Mouse (Mus musculus): ENCODE data around the gene Slco2a1. TPM values are rescaled to one million over a fixed set of nuclear protein-coding genes. Genes with fewer than 3 reads are reported as not detected.

The Slco2a1 gene
- polyA plus RNA-seq, 1 experiment from 2014 or later, result 13.5 TPM

DNA sequence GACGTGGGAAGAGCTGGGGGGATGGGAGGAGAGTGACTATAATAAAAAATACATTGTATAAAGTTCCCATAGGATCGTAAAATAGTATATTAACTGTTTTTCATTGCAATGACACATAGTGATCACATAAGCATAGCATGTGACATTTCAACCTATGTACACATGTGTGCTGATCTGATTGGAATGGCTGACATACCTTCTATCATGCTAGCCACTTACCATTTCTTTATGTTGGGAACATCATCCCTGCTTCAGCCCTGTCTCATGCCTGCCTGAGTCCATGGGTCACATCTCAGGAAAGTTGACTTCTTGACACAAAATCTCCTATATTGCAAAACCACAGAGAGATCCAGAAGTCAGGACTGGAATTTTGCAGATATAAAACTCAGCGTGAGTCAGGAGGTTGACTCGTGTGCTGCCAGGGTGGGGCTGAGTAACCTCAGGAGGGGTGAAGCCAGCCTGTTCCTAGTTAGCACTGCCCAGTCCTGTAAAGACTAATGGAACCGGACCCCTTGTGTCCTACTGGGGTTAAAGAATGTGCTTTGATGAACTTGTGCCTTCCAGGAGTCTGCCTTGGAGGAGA lies 73.0 kb downstream of the Slco2a1 start:
- Histone ChIP-seq H3K9me3 (replicated peaks; ENCODE audit: control insufficient read depth, low read length) (no peaks in the 10 kb centered on the region), H3K36me3 (ENCODE audit: control insufficient read depth, insufficient read depth) (no peaks in the 10 kb centered on the region), H3K27me3 (ENCODE audit: control insufficient read depth, insufficient read depth, low read depth, low read length) (no peaks in the 10 kb centered on the region), H3K27ac (ENCODE audit: low read length) (no peak overlapping the region), H3K9ac (ENCODE audit: low read depth, low read length) (no peak overlapping the region), H3K4me1 (ENCODE audit: control insufficient read depth, low read depth, low read length) (no peaks in the 10 kb centered on the region), H3K4me3 (ENCODE audit: low read depth, low read length) (no peak overlapping the region), H3K4me2 (ENCODE audit: low read depth, low read length) (no peak overlapping the region)
- 43% methylated on average over 5 of the region's 5 CpGs for WGBS (ENCODE audit: insufficient replicate concordance)
- ATAC-seq (ENCODE audit: low read depth), result no peak

DNA sequence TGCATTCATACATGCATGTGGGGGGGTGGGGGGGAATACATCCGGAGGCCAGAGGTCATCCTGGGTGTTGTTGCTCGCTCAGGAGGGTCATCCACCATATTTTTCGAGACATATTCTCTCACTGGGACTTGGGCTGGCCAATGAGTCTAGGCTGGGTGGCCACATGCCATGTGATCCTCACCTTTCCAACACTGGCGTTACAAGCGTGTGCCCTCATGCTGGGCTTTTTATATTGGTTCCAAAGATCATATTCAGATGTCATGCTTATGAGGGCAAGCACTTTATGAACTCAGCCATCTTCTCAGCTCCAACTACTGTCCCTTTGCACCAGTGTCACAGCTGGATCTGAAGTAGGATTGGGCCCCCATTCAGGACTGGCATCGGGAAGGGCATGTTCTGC lies 75.1 kb downstream of the Slco2a1 start:
- Histone ChIP-seq H3K9ac (ENCODE audit: low read depth, low read length) (no peak overlapping the region), H3K4me3 (ENCODE audit: low read depth, low read length) (no peak overlapping the region), H3K4me2 (ENCODE audit: low read depth, low read length) (no peak overlapping the region), H3K4me1 (ENCODE audit: control insufficient read depth, low read depth, low read length) (no peaks in the 10 kb centered on the region), H3K9me3 (replicated peaks; ENCODE audit: control insufficient read depth, low read length) (no peaks in the 10 kb centered on the region; the same call in 1 of the 2 replicates), H3K27me3 (ENCODE audit: control insufficient read depth, insufficient read depth, low read depth, low read length) (no peaks in the 10 kb centered on the region), H3K36me3 (ENCODE audit: control insufficient read depth, insufficient read depth) (no peaks in the 10 kb centered on the region), H3K27ac (ENCODE audit: low read length) (no peak overlapping the region)
- ATAC-seq (ENCODE audit: low read depth), result no peak
- WGBS (ENCODE audit: insufficient replicate concordance), result 67% methylated on average over 6 of the region's 6 CpGs

DNA sequence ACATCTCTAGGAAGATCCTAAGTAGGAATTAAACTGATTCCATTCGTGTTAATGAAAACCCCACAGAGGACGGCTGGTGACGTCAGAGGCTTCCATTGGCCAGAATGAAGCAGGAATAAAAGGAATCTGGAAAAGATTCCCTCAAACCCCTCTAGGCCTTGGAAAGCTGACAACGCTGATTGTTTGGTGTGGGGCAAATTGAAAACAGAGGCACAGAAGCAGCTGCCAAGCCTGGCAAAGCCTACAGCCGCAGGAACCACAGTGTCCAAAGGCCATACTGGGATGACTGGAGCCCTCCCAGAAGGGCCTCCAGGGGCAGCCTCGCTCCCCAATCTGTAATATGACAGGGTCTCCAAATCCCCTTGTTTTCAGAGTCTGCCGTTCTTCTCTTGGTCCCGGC lies 78.3 kb downstream of the Slco2a1 start:
- Histone ChIP-seq H3K36me3 (ENCODE audit: control insufficient read depth, insufficient read depth) (no peaks in the 10 kb centered on the region), H3K9ac (ENCODE audit: low read depth, low read length) (no peak overlapping the region), H3K4me3 (ENCODE audit: low read depth, low read length) (no peak overlapping the region), H3K27ac (ENCODE audit: low read length) (no peak overlapping the region), H3K9me3 (replicated peaks; ENCODE audit: control insufficient read depth, low read length) (no peaks in the 10 kb centered on the region; the same call in 1 of the 2 replicates), H3K4me2 (ENCODE audit: low read depth, low read length) (no peak overlapping the region), H3K27me3 (ENCODE audit: control insufficient read depth, insufficient read depth, low read depth, low read length) (no peaks in the 10 kb centered on the region), H3K4me1 (ENCODE audit: control insufficient read depth, low read depth, low read length) (no peaks in the 10 kb centered on the region)
- WGBS (ENCODE audit: insufficient replicate concordance), result 63% methylated on average over 8 of the region's 8 CpGs
- ATAC-seq (ENCODE audit: low read depth), result no peak

DNA sequence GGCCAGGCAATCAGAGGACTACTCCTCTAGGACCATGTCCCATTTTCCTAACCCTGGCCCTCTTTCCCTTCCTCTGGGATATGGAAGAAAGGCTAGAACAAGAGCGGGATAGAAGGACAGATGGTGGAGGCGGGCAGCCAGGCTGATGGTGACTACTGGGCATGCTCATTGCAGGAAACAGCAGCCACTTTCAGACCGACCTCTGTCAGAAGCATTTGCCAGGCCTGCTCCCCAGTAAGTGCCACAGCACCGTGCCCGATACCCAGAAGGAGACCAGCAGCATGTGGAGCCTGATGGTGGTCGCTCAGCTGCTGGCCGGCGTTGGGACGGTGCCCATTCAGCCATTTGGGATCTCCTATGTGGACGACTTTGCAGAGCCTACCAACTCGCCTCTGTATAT lies 79.1 kb downstream of the Slco2a1 start:
- Histone ChIP-seq H3K36me3 (ENCODE audit: control insufficient read depth, insufficient read depth) (no peaks in the 10 kb centered on the region), H3K4me2 (ENCODE audit: low read depth, low read length) (no peak overlapping the region), H3K27ac (ENCODE audit: low read length) (no peak overlapping the region), H3K9me3 (replicated peaks; ENCODE audit: control insufficient read depth, low read length) (no peaks in the 10 kb centered on the region; the same call in 1 of the 2 replicates), H3K4me1 (ENCODE audit: control insufficient read depth, low read depth, low read length) (no peaks in the 10 kb centered on the region), H3K4me3 (ENCODE audit: low read depth, low read length) (no peak overlapping the region), H3K27me3 (ENCODE audit: control insufficient read depth, insufficient read depth, low read depth, low read length) (no peaks in the 10 kb centered on the region), H3K9ac (ENCODE audit: low read depth, low read length) (no peak overlapping the region)
- no peak for ATAC-seq (ENCODE audit: low read depth)
- 81% methylated on average over 11 of the region's 11 CpGs for WGBS (ENCODE audit: insufficient replicate concordance)

DNA sequence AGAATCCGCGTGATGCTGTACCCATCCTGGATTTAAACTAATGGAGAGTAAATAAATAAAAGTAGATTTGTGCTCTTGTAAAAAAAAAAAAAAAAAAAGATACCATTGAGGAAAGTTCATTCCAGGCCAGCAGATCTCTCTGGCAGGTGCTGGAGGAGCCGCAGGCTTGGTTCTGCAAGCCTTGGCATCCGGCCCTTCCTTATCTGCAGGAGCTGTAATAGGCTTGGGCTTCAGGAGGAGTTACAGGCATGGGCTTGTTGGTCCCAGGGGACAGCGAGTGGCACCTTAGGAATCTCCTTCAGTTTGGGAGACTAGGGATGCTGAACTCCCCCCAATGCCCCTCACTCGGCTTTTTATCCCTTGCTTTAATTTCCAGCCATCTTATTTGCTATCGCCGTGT lies 80.3 kb downstream of the Slco2a1 start:
- Histone ChIP-seq H3K27ac (ENCODE audit: low read length) (no peak overlapping the region), H3K4me3 (ENCODE audit: low read depth, low read length) (no peak overlapping the region), H3K36me3 (ENCODE audit: control insufficient read depth, insufficient read depth) (no peaks in the 10 kb centered on the region), H3K27me3 (ENCODE audit: control insufficient read depth, insufficient read depth, low read depth, low read length) (no peaks in the 10 kb centered on the region), H3K9ac (ENCODE audit: low read depth, low read length) (no peak overlapping the region), H3K4me1 (ENCODE audit: control insufficient read depth, low read depth, low read length) (no peaks in the 10 kb centered on the region), H3K4me2 (ENCODE audit: low read depth, low read length) (no peak overlapping the region), H3K9me3 (replicated peaks; ENCODE audit: control insufficient read depth, low read length) (no peaks in the 10 kb centered on the region; the same call in 1 of the 2 replicates)
- WGBS (ENCODE audit: insufficient replicate concordance), result 67% methylated on average over 8 of the region's 8 CpGs
- no peak for ATAC-seq (ENCODE audit: low read depth)

DNA sequence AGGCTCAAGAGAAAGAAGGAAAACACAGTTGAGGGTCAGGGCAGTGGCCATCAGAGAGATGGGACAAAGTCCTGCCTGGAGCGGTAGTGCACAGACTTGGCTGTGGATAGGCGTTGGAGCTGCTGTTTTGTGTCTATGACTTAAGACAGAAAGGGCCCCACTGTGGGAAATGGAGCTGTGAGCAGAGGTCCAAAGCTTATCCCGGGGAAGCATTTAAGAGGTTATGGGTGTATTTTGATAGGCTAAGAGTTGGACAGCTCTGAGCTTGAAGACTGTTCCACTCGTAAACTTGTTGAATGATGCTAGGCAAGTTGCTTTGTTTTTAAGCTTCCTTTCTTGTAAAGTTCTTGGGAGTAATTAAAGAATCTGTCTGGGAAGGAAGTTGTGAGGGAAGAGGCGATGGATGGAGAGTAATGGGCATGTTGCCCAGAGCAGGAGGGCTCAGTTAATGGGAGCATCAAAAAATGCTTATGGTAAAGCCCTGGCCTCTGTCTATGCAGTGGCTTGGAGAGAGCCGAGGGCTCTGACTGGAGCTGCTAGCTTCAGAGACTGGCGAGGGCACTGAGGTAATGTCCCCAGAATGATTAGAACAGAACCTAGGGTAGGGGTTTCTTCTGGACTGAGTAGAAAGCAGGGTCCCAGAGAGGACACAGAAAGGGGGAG lies 83.2 kb downstream of the Slco2a1 start:
- H3K27ac ChIP-seq (ENCODE audit: low read length), result no peak overlapping the region
- no peak overlapping the region for H3K4me2 ChIP-seq (ENCODE audit: low read depth, low read length)
- ATAC-seq (ENCODE audit: low read depth), result no peak
- 62% methylated on average over 7 of the region's 7 CpGs for WGBS (ENCODE audit: insufficient replicate concordance)
- no peaks in the 10 kb centered on the region; the same call in 1 of the 2 replicates for H3K9me3 ChIP-seq (replicated peaks; ENCODE audit: control insufficient read depth, low read length)
- H3K36me3 ChIP-seq (ENCODE audit: control insufficient read depth, insufficient read depth), result no peaks in the 10 kb centered on the region
- no peak overlapping the region for H3K9ac ChIP-seq (ENCODE audit: low read depth, low read length)
- H3K27me3 ChIP-seq (ENCODE audit: control insufficient read depth, insufficient read depth, low read depth, low read length), result no peaks in the 10 kb centered on the region
- H3K4me3 ChIP-seq (ENCODE audit: low read depth, low read length), result no peak overlapping the region
- H3K4me1 ChIP-seq (ENCODE audit: control insufficient read depth, low read depth, low read length), result no peaks in the 10 kb centered on the region

DNA sequence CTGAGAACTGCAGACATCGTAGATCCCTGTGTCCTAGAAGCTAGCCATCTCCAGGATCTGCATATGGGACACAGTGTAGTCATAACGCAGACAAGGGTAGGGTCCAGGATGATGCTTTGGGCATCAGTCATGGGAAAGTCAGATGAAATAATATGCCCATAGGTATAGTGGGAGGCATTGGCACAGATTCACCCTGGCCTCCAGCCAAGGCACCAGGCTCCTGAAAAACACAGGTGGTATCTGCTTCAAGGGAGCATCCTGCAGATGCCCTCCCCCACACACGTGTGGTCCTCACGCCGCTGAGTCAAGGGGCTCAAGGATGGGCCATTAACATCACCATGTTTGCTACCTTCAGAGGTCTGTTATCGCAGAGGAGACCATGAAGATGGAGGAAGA lies 83.7 kb downstream of the Slco2a1 start:
- H3K27me3 ChIP-seq (ENCODE audit: control insufficient read depth, insufficient read depth, low read depth, low read length), result no peaks in the 10 kb centered on the region
- H3K4me2 ChIP-seq (ENCODE audit: low read depth, low read length), result no peak overlapping the region
- no peak for ATAC-seq (ENCODE audit: low read depth)
- H3K36me3 ChIP-seq (ENCODE audit: control insufficient read depth, insufficient read depth), result no peaks in the 10 kb centered on the region
- H3K4me1 ChIP-seq (ENCODE audit: control insufficient read depth, low read depth, low read length), result no peaks in the 10 kb centered on the region
- no peaks in the 10 kb centered on the region for H3K9me3 ChIP-seq (replicated peaks; ENCODE audit: control insufficient read depth, low read length)
- H3K9ac ChIP-seq (ENCODE audit: low read depth, low read length), result no peak overlapping the region
- WGBS (ENCODE audit: insufficient replicate concordance), result 78% methylated on average over 6 of the region's 6 CpGs
- no peak overlapping the region for H3K4me3 ChIP-seq (ENCODE audit: low read depth, low read length)
- H3K27ac ChIP-seq (ENCODE audit: low read length), result no peak overlapping the region

DNA sequence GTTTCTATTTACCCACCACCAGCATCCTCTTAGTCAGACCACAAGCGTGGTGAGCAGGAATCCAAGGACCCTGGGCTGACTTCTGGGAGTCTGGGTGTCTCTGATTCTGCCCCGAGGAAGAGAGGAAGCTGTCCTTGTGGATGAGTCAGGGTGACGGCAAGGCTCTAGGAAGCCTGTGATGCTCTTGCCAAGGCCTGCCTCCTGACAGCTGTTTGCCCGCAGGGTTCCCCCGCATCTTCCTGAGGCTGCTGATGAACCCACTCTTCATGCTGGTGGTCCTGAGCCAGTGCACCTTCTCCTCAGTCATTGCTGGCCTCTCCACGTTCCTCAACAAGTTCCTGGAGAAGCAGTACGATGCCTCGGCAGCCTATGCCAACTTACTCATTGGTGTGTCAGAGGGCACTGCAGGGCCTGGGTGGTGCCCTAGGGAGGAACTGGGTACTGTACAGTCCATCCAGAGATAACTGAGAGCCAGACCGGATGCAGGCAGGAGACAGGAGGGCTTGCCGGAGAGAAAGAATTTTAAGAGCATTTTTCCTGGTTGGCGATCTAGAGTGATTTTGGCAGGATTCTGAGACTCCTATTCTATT lies 84.5 kb downstream of the Slco2a1 start:
- WGBS (ENCODE audit: insufficient replicate concordance), result 58% methylated on average over 11 of the region's 11 CpGs
- Histone ChIP-seq H3K9ac (ENCODE audit: low read depth, low read length) (no peak overlapping the region), H3K4me3 (ENCODE audit: low read depth, low read length) (no peak overlapping the region), H3K27ac (ENCODE audit: low read length) (no peak overlapping the region), H3K4me1 (ENCODE audit: control insufficient read depth, low read depth, low read length) (no peaks in the 10 kb centered on the region), H3K27me3 (ENCODE audit: control insufficient read depth, insufficient read depth, low read depth, low read length) (no peaks in the 10 kb centered on the region), H3K9me3 (replicated peaks; ENCODE audit: control insufficient read depth, low read length) (no peaks in the 10 kb centered on the region), H3K36me3 (ENCODE audit: control insufficient read depth, insufficient read depth) (no peaks in the 10 kb centered on the region), H3K4me2 (ENCODE audit: low read depth, low read length) (no peak overlapping the region)
- no peak for ATAC-seq (ENCODE audit: low read depth)

DNA sequence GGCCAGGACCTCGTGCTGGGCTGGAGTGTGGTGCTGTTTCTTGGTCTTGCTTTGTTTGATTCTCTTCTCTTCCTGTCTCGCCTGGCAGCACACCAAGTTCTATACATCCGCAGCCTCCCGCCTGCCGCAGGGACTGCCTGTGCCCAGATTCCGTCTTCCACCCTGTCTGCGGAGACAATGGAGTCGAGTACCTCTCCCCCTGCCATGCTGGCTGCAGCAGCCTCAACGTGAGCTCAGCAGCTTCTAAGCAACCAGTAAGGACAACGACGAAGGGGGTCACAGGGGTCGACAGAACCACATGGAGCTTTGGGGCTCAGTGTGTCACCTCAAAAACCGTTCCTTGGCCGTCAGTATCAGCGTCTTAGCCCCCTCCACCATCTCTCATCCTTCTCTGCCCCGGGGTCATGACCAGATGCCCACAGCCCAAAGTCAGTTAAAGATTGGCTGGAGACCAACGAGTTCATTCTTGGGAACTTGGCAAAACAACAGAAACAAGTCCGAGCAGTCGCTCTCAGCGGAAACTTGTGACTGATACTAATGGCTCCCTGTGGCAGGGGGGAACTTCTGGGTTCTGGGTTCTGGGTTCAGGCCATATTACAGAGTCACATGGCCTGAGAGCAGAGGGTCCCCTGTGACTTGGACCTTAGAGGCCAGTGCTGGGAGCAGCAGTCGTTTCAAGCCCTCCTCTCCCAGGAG lies 88.5 kb downstream of the Slco2a1 start:
- 64% methylated on average over 21 of the region's 21 CpGs for WGBS (ENCODE audit: insufficient replicate concordance)
- no peaks in the 10 kb centered on the region for H3K36me3 ChIP-seq (ENCODE audit: control insufficient read depth, insufficient read depth)
- H3K9ac ChIP-seq (ENCODE audit: low read depth, low read length), result no peak overlapping the region
- H3K4me1 ChIP-seq (ENCODE audit: control insufficient read depth, low read depth, low read length), result no peaks in the 10 kb centered on the region
- ATAC-seq (ENCODE audit: low read depth), result no peak
- H3K27me3 ChIP-seq (ENCODE audit: control insufficient read depth, insufficient read depth, low read depth, low read length), result no peaks in the 10 kb centered on the region
- no peak overlapping the region for H3K4me3 ChIP-seq (ENCODE audit: low read depth, low read length)
- H3K9me3 ChIP-seq (replicated peaks; ENCODE audit: control insufficient read depth, low read length), result no peaks in the 10 kb centered on the region
- H3K27ac ChIP-seq (ENCODE audit: low read length), result no peak overlapping the region
- H3K4me2 ChIP-seq (ENCODE audit: low read depth, low read length), result no peak overlapping the region
